Mouse (Mus musculus): ENCODE measurements at regions not wholly inside any gene's neighbourhood (a gene's known extent, or its start where the extent isn't known, plus 50 kb on each side); places are given as distances from the start of the nearest gene placed in this dataset.

GRCm38 (mm10) chr17:89646000-89646399, 264.2 kb downstream of the Gm10184 start:
- WGBS: 33% methylated on average over 1 of the region's 1 CpGs
- Histone ChIP-seq H3K9me3 (ENCODE audit: control insufficient read depth, low read length) (no peaks in the 10 kb centered on the region), H3K27me3 (ENCODE audit: control insufficient read depth, insufficient read depth, low read depth, low read length) (no peaks in the 10 kb centered on the region), H3K9ac (ENCODE audit: low read length) (no peak overlapping the region), H3K4me2 (ENCODE audit: low read depth, low read length) (no peak overlapping the region), H3K4me3 (ENCODE audit: low read length) (no peak overlapping the region), H3K27ac (ENCODE audit: low read length) (no peak overlapping the region), H3K4me1 (replicated peaks; ENCODE audit: control insufficient read depth, insufficient read depth, low read length) (no peaks in the 10 kb centered on the region), H3K36me3 (ENCODE audit: control insufficient read depth, insufficient read depth, low read length) (no peaks in the 10 kb centered on the region)
- no peak for ATAC-seq (ENCODE audit: low read depth)
